Mouse (Mus musculus) bone marrow, adult 2 months (tissue): ENCODE measurements at regions not wholly inside any gene's neighbourhood (a gene's known extent, or its start where the extent isn't known, plus 50 kb on each side); places are given as distances from the start of the nearest gene placed in this dataset.

Experiments used
- CTCF ChIP-seq: fragments of 200-500 bp; IDR thresholded peaks from 2 replicates; pipeline ENCODE4 v1.5.1; 2011; ENCODE audit warnings: low read length, control low read depth; ENCODE audit not compliant: control insufficient read depth, insufficient read depth
- POLR2A ChIP-seq: fragments of 200-500 bp; IDR thresholded peaks from 2 replicates; pipeline ENCODE4 v1.6.1; 2011; ENCODE audit warnings: low read depth, mild to moderate bottlenecking, control low read depth, low read length, borderline replicate concordance; ENCODE audit not compliant: control insufficient read depth

- TF ChIP-seq POLR2A (no peak), CTCF (no peak)
Observed at GRCm38 (mm10) chr12:106721271-106722009, 711.4 kb downstream of the Vrk1 start.
